ENCODE assay signal across 17 mouse cellular contexts in genomic region chr15:85344673-85345072, GRCm38 (mm10).
"Had no signal": no experiment of that assay in that cellular context is flagged by ENCODE, and none has a peak within 500 bp of the region (broad histone marks: within the 10 kb centered on the region; RNA-seq: fewer than 3 reads in every experiment).

No protein-coding gene starts in this region.

- ATAC-seq: lung, postnatal 0 days; midbrain, embryonic 16.5 days had no signal

- H3K9ac ChIP-seq: lung, embryonic 15.5 days; midbrain, embryonic 12.5 days; neural tube, embryonic 12.5 days; stomach, embryonic 15.5 days had no signal

- DNase-seq: lung, adult 2 months; lung, postnatal 14 days; lung, postnatal 36 days; midbrain, embryonic 14.5 days; right cerebral cortex, postnatal 14 days; thymus, adult 2 months; thymus, postnatal 25 days; thymus, postnatal 4 days had no signal

- H3K27me3 ChIP-seq: lung, embryonic 15.5 days; megakaryocyte, embryonic 14.5 days; midbrain, embryonic 12.5 days; neural tube, embryonic 12.5 days; stomach, embryonic 15.5 days had no signal

- H3K27ac ChIP-seq: lung, embryonic 15.5 days; macrophage; midbrain, embryonic 12.5 days; neural tube, embryonic 12.5 days; stomach, embryonic 15.5 days; stomach, postnatal 0 days had no signal

- H3K36me3 ChIP-seq: lung, embryonic 15.5 days; stomach, embryonic 15.5 days had no signal

- H3K9me3 ChIP-seq: lung, embryonic 15.5 days; megakaryocyte, embryonic 14.5 days; midbrain, embryonic 12.5 days; neural tube, embryonic 12.5 days; stomach, embryonic 15.5 days had no signal

- H3K4me2 ChIP-seq: lung, embryonic 15.5 days; midbrain, embryonic 12.5 days; neural tube, embryonic 12.5 days; stomach, embryonic 15.5 days had no signal

- H3K4me1 ChIP-seq: neural tube, embryonic 12.5 days; stomach, embryonic 15.5 days had no signal

- H3K4me3 ChIP-seq: lung, embryonic 15.5 days; megakaryocyte, embryonic 14.5 days; midbrain, embryonic 12.5 days; neural tube, embryonic 12.5 days; stomach, embryonic 15.5 days had no signal
